Mouse (Mus musculus): ENCODE measurements around the gene Tmem185b. TPM values are rescaled to one million over a fixed set of nuclear protein-coding genes. Genes with fewer than 3 reads are reported as not detected.

Tmem185b gene
- polyA plus RNA-seq, 1 experiment from 2014 or later, result 7.9 TPM

GRCm38 (mm10) chr1:119521029-119521428 is 4.9 kb upstream of the Tmem185b start:
- peaks cover 39% of the 10 kb centered on the region for H3K4me1 ChIP-seq (replicated peaks)
- ATAC-seq (ENCODE audit: insufficient read depth), result no peak
- H3K36me3 ChIP-seq (replicated peaks), result no peaks in the 10 kb centered on the region
- WGBS (ENCODE audit: insufficient replicate concordance), result 40% methylated on average over 2 of the region's 2 CpGs
- H3K27ac ChIP-seq (replicated peaks), result no peak overlapping the region
- no peaks in the 10 kb centered on the region for H3K9me3 ChIP-seq (replicated peaks)
- H3K27me3 ChIP-seq, result no peaks in the 10 kb centered on the region
- no peak overlapping the region for H3K9ac ChIP-seq
- no peak overlapping the region for H3K4me3 ChIP-seq (replicated peaks)
- H3K4me2 ChIP-seq, result no peak overlapping the region

DNA sequence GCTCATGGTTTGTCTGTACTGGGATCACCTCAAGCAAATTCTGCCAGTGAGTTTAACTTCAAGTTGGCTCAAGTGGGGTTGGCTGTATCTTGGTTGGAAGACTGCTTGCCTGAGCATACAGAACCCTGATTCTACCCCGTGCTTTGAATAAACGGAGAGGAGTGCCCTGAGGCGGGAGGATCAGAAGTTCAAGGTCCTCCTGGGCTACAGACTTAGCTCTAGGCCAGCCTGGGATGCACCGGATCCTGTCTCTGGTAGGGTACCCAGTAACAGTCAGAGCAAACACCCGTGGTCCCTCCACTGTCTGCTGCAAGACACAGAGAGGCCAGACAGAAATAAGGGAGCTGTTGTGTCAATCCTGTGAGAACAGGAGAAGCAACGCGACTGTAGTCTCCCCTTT is 4.3 kb upstream of the Tmem185b start:
- H3K27me3 ChIP-seq, result no peaks in the 10 kb centered on the region
- H3K9ac ChIP-seq, result no peak overlapping the region
- no peak for ATAC-seq (ENCODE audit: insufficient read depth)
- WGBS (ENCODE audit: insufficient replicate concordance), result 72% methylated on average over 7 of the region's 7 CpGs
- H3K9me3 ChIP-seq (replicated peaks), result no peaks in the 10 kb centered on the region
- H3K4me3 ChIP-seq (replicated peaks), result no peak overlapping the region
- H3K27ac ChIP-seq (replicated peaks), result no peak overlapping the region
- H3K36me3 ChIP-seq (replicated peaks), result peaks cover under 1% of the 10 kb centered on the region; the same call in 1 of the 2 replicates
- no peak overlapping the region for H3K4me2 ChIP-seq
- peaks cover 45% of the 10 kb centered on the region for H3K4me1 ChIP-seq (replicated peaks)

DNA sequence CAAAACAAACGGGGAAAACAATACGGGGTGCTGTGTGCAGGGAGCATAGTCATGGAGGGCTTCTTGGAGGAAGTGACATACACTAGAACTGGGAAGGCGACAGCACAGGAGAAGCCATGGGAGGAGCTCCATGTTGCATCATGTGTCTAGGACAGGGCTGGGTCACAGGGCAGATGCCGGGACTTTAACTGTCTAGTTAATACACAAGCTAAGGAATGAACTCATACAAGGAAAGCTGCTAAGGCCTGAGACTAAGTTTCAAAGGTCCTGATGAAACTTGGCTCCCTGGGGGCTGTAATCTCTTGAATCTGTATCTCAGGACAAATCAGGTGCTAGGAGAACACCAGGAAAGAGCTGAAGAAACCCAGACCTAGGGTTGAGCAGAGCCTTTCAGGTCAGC is 3.2 kb upstream of the Tmem185b start:
- Histone ChIP-seq H3K4me3 (replicated peaks) (no peak overlapping the region), H3K36me3 (replicated peaks) (peaks cover 11% of the 10 kb centered on the region), H3K4me2 (no peak overlapping the region), H3K27ac (replicated peaks) (peak overlapping the region; percentile 38; the same call in 1 of the 2 replicates), H3K9ac (no peak overlapping the region), H3K4me1 (replicated peaks) (peaks cover 55% of the 10 kb centered on the region), H3K27me3 (no peaks in the 10 kb centered on the region), H3K9me3 (replicated peaks) (no peaks in the 10 kb centered on the region)
- ATAC-seq (ENCODE audit: insufficient read depth), result no peak
- WGBS (ENCODE audit: insufficient replicate concordance), result 62% methylated on average over 4 of the region's 4 CpGs

DNA sequence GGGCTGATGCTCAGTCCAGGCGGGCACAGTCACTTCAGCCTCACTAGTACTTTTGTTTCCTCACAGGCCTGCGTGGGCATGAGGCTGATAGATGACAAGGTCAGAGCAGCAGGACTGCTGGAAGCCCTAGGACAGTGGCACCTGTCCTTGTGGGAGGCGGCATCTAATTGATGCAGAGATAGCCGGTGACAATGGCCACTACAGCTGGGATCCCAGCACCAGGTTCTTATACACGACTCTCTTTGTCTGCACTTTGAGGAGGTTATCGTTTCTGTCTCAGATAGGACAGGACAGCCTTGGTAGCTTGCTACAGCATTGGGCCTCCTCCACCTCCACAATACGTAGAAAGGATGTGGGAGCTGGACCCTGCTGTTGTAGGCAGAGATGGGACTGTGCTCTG is 2.6 kb upstream of the Tmem185b start:
- WGBS (ENCODE audit: insufficient replicate concordance), result 67% methylated on average over 7 of the region's 7 CpGs
- Histone ChIP-seq H3K9me3 (replicated peaks) (no peaks in the 10 kb centered on the region), H3K4me3 (replicated peaks) (no peak overlapping the region), H3K36me3 (replicated peaks) (peaks cover 16% of the 10 kb centered on the region), H3K4me1 (replicated peaks) (peaks cover 51% of the 10 kb centered on the region), H3K9ac (no peak overlapping the region), H3K4me2 (no peak overlapping the region), H3K27ac (replicated peaks) (peak overlapping the region; percentile 38; the same call in 1 of the 2 replicates), H3K27me3 (no peaks in the 10 kb centered on the region)
- ATAC-seq (ENCODE audit: insufficient read depth), result no peak

- 77% methylated on average over 7 of the region's 7 CpGs for WGBS (ENCODE audit: insufficient replicate concordance)
- no peak for ATAC-seq (ENCODE audit: insufficient read depth)
- Histone ChIP-seq H3K4me2 (no peak overlapping the region), H3K9me3 (replicated peaks) (no peaks in the 10 kb centered on the region), H3K4me1 (replicated peaks) (peaks cover 51% of the 10 kb centered on the region), H3K36me3 (replicated peaks) (peaks cover 20% of the 10 kb centered on the region), H3K27me3 (no peaks in the 10 kb centered on the region), H3K9ac (no peak overlapping the region), H3K27ac (replicated peaks) (no peak overlapping the region), H3K4me3 (replicated peaks) (no peak overlapping the region)
These were observed 2.1 kb upstream of the Tmem185b start for GRCm38 (mm10) chr1:119523826-119524225.

- ATAC-seq (ENCODE audit: insufficient read depth), result no peak
- Histone ChIP-seq H3K9ac (no peak overlapping the region), H3K27ac (replicated peaks) (no peak overlapping the region), H3K9me3 (replicated peaks) (no peaks in the 10 kb centered on the region), H3K4me1 (replicated peaks) (peaks cover 51% of the 10 kb centered on the region), H3K4me2 (peak overlapping the region; percentile 96), H3K36me3 (replicated peaks) (peaks cover 27% of the 10 kb centered on the region), H3K27me3 (no peaks in the 10 kb centered on the region), H3K4me3 (replicated peaks) (peak overlapping the region; percentile 70)
- 13% methylated on average over 5 of the region's 5 CpGs for WGBS (ENCODE audit: insufficient replicate concordance)
These were observed 936 bp upstream of the Tmem185b start for GRCm38 (mm10) chr1:119525004-119525444.

- Histone ChIP-seq H3K9ac (no peak overlapping the region), H3K36me3 (replicated peaks) (peaks cover 27% of the 10 kb centered on the region), H3K4me3 (replicated peaks) (no peak overlapping the region), H3K27me3 (no peaks in the 10 kb centered on the region), H3K4me1 (replicated peaks) (peaks cover 17% of the 10 kb centered on the region), H3K27ac (replicated peaks) (no peak overlapping the region), H3K4me2 (no peak overlapping the region), H3K9me3 (replicated peaks) (no peaks in the 10 kb centered on the region)
- WGBS (ENCODE audit: insufficient replicate concordance), result 73% methylated on average over 13 of the region's 13 CpGs
- no peak for ATAC-seq (ENCODE audit: insufficient read depth)
These were observed 5.0 kb downstream of the Tmem185b start for GRCm38 (mm10) chr1:119530941-119531340.

- Histone ChIP-seq H3K4me3 (replicated peaks) (no peak overlapping the region), H3K27me3 (no peaks in the 10 kb centered on the region), H3K9ac (no peak overlapping the region), H3K9me3 (replicated peaks) (no peaks in the 10 kb centered on the region), H3K36me3 (replicated peaks) (peaks cover 21% of the 10 kb centered on the region), H3K4me1 (replicated peaks) (peaks cover 5% of the 10 kb centered on the region; the same call in 1 of the 2 replicates), H3K27ac (replicated peaks) (no peak overlapping the region), H3K4me2 (no peak overlapping the region)
- 75% methylated on average over 6 of the region's 6 CpGs for WGBS (ENCODE audit: insufficient replicate concordance)
- ATAC-seq (ENCODE audit: insufficient read depth), result no peak
These were observed 6.2 kb downstream of the Tmem185b start for GRCm38 (mm10) chr1:119532165-119532564.

GRCm38 (mm10) chr1:119533093-119533805 is 7.3 kb downstream of the Tmem185b start:
- 67% methylated on average over 18 of the region's 18 CpGs for WGBS (ENCODE audit: insufficient replicate concordance)
- Histone ChIP-seq H3K9ac (no peak overlapping the region), H3K9me3 (replicated peaks) (no peaks in the 10 kb centered on the region), H3K27ac (replicated peaks) (no peak overlapping the region), H3K4me3 (replicated peaks) (no peak overlapping the region), H3K4me1 (replicated peaks) (no peaks in the 10 kb centered on the region), H3K4me2 (no peak overlapping the region), H3K36me3 (replicated peaks) (peaks cover 12% of the 10 kb centered on the region), H3K27me3 (no peaks in the 10 kb centered on the region)
- no peak for ATAC-seq (ENCODE audit: insufficient read depth)

- no peaks in the 10 kb centered on the region for H3K9me3 ChIP-seq (replicated peaks)
- 50% methylated on average over 5 of the region's 5 CpGs for WGBS (ENCODE audit: insufficient replicate concordance)
- no peak overlapping the region for H3K9ac ChIP-seq
- 0 out of 2 replicates have a peak, but pooled peaks cover 1% of the 10 kb centered on the region for H3K36me3 ChIP-seq (replicated peaks)
- no peak overlapping the region for H3K4me3 ChIP-seq (replicated peaks)
- H3K4me2 ChIP-seq, result no peak overlapping the region
- H3K27me3 ChIP-seq, result no peaks in the 10 kb centered on the region
- no peaks in the 10 kb centered on the region for H3K4me1 ChIP-seq (replicated peaks)
- no peak overlapping the region for H3K27ac ChIP-seq (replicated peaks)
- no peak for ATAC-seq (ENCODE audit: insufficient read depth)
These were observed 8.4 kb downstream of the Tmem185b start for GRCm38 (mm10) chr1:119534341-119534740.

DNA sequence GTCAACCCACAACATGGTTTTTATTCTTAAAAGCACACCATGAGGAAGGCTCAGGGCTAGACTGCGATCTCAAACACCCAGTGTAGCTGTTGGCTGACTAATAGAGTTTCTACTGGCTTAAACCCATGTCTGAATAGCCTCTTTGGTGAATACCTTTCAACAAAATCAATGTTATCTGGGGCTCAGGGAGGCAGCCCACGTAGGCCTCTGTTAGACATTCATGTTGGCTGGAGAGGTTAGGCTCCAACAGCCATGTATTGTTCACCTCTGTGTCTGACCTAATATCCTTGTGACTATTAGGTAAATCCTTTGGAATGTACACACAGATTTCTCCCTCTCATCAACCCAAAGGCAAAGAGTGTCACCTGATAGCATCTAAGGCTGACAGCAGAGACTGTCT is 10.2 kb downstream of the Tmem185b start:
- H3K9ac ChIP-seq, result no peak overlapping the region
- H3K4me3 ChIP-seq (replicated peaks), result no peak overlapping the region
- no peaks in the 10 kb centered on the region for H3K4me1 ChIP-seq (replicated peaks)
- H3K27me3 ChIP-seq, result no peaks in the 10 kb centered on the region
- H3K4me2 ChIP-seq, result no peak overlapping the region
- no peak for ATAC-seq (ENCODE audit: insufficient read depth)
- H3K27ac ChIP-seq (replicated peaks), result no peak overlapping the region
- whole genome bisulfite sequencing (ENCODE audit: insufficient replicate concordance), result 61% methylated on average over 2 of the region's 2 CpGs
- no peaks in the 10 kb centered on the region for H3K9me3 ChIP-seq (replicated peaks)
- H3K36me3 ChIP-seq (replicated peaks), result no peaks in the 10 kb centered on the region

GRCm38 (mm10) chr1:119537651-119538050 is 11.7 kb downstream of the Tmem185b start:
- no peak overlapping the region for H3K27ac ChIP-seq (replicated peaks)
- no peak for ATAC-seq (ENCODE audit: insufficient read depth)
- no peak overlapping the region for H3K9ac ChIP-seq
- no peak overlapping the region for H3K4me3 ChIP-seq (replicated peaks)
- H3K27me3 ChIP-seq, result no peaks in the 10 kb centered on the region
- H3K4me2 ChIP-seq, result no peak overlapping the region
- WGBS (ENCODE audit: insufficient replicate concordance), result 80% methylated on average over 6 of the region's 6 CpGs
- H3K9me3 ChIP-seq (replicated peaks), result no peaks in the 10 kb centered on the region
- no peaks in the 10 kb centered on the region for H3K36me3 ChIP-seq (replicated peaks)
- 0 out of 2 replicates have a peak, but pooled peaks cover under 1% of the 10 kb centered on the region for H3K4me1 ChIP-seq (replicated peaks)

Measured in liver, embryonic 15.5 days (tissue).